Mouse (Mus musculus) v-Abl transformed pro-B cells (cell line): Measurements from ENCODE around the gene Defb45.

Experiments
- in situ Hi-C, 2 experiments: fragments of 400-800 bp; cut with MboI; formaldehyde crosslinking; loops; one replicate each; pipeline ENCODE4 v1.15.1; 2025; ENCODE audit not compliant: unreplicated experiment in 2 of 2

Gene Defb45

DNA sequence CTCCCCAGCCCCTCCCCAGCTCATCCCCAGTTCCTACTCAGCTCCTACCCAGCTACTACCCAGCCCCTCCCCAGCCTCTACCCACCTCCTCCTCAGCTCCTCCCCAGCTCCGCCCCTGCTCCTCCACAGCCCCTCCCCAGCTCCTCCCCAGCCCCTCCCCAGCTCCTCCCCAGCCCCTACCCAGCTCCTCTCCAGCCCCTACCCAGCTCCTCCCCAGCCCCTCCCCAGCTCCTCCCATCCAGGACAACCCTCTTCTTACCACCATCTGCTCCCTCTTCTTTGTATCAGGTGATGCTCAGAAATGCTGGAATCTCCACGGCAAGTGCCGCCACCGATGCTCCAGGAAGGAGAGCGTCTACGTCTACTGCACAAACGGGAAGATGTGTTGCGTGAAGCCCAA is 13.0 kb upstream of the Defb45 start:
- in situ Hi-C loops = loop anchor here (10.0 kb wide), 2 partner anchors 83 to 323 kb away; partner anchors contain the start of gene Foxs1 (in 2 of the 2)

DNA sequence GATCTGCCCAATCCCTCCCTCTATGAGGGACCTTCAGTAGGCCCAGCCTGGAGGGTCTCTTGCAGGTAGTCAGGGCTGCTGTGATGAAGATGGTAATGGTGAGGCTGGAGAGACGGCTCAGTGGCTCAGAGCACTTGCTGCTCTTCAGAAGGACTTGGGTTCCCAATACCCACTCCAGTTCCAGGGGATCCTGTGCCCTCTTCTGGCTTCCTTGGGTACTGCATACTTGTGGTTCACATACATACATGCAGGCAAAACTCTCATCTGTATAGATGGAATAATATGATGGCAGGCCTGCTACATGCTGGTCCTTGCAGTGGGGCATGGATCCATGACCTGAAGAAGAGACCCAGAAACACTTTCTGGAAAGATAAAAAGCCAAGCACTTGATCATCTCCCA is 9.5 kb upstream of the Defb45 start:
- in situ Hi-C loops = no loop called here

DNA sequence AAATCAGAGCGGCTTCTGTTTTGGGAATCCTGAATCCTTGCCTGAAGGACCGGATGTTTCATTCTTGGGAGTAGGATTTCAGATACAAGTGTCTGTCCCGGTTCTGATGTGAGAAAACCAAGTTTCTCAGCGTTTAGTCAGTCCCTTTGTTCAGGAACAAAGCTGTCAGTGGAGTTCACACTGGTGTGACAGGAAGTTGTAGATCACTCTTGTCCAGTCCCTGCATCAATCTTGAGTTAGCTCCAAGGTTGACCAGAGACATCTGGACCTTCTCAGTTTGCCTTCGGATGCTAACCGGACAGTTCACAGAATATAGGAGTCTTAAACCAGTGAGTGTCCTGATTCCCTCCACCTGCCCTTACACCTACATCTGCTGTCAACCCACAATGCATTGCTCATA is 8.5 kb upstream of the Defb45 start:
- in situ Hi-C loops = no loop called here

DNA sequence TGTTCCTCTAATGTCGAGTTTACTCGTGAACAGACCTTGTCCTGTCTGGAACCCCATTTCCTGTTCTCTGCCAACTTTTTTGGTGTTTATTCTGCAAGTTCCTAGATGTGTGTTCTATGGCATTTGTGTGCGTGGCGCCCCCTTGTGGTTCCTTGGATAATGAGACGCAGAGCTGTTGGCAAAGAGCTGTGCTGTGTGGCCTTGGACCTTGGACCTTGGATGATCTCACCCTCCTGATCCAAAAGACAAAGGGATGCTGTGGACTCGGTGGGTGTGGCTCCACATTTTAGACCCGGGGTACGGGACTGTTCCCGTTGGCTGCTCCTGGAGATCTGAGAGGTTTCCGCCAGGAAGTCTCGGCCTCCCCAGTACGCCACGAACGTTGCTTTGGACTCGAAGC is 4.9 kb upstream of the Defb45 start, which contains the start of gene Defb36:
Gene Defb36 (plus strand): TSS at position 271 of the 400 bp plus-strand sequence.
- in situ Hi-C loops = no loop called here

DNA sequence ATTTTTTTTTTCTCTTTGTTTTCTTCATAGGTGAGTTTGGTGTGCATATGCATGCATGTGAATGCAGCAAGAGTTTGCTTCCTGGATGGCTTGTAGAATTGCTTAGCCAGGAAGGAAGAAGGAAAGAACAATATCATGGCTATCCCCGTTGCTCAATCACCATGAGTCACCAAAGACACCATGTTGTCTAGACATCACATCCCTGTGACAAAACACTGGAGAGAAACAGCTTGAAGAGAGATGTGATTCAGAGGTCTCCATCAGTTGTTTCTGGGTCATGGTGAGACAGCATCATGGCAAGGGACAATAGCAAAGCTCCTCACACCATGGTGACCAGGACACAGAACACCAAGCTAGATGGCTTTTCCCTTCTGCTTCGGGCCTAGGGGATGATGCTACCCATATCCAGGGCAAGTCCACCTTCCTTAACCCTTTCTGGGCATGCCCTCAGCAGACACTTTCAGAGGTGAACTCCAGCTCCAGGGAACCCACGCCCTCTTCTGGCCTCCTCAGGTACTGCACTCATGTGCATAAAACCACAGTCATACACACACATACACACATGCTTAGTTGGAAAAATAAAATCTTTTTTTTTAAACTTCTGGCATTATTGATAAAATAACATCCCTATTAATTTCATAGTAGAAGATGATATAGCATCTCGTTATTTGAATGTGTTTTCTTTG is 2.2 kb upstream of the Defb45 start:
- in situ Hi-C loops = no loop called here

DNA sequence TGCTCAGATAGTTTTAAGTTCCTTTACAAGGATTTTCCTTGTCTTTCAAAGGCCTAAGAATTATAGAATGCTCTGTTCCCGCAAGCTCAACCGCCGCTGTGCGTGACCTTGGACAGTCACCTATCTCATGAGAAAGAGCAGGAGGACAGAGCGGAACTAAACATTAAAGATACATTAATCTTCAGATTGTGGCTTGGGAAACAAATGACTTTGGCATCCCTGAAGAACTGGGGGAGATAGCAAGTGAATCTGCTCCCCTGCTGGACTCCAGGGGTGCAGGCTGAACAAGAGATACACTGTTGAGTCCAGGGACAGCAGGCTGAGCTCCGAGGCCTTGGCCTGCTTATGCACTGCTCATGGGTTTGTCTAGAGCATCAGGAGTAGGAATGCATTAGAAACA is 877 bp upstream of the Defb45 start:
- in situ Hi-C loops = no loop called here

DNA sequence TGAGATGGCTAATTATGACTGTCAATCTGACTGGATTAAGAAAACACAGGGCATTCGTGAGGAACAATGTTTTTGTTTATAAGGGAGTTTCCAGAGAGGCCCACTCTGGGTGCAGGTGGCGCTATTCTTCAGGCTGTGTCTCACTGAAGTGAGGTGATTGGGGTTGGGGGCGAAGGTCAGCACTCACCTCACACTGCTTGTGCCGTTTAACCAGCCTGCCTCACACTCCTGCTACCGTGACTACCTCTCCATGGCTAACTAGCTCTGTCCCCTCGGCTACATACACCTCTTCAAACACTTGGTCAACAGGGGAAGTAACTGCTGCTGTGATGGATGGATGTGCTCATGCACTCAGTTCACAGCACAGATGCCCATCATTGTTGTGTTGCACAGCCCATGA is 10.2 kb downstream of the Defb45 start:
- in situ Hi-C loops = no loop called here

DNA sequence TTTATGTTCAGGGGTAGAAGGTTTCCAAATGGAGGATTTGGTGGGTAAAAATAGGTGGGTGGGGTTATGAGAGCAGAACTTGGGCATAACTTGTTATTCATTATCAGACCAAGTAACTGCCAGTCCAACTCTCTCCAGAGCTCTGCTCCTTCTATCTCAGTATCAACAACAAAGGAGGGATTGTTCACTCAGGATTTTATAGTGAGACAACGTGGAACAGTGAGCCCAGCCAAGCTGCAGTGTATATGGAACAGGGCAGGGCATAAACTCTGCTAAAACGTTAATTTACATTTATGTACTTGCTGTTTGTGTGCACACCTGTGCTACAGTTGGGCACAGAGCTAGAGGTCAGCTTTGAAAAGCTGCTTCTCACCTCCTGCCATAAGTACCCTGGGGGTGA is 10.7 kb downstream of the Defb45 start:
- in situ Hi-C loops = no loop called here

DNA sequence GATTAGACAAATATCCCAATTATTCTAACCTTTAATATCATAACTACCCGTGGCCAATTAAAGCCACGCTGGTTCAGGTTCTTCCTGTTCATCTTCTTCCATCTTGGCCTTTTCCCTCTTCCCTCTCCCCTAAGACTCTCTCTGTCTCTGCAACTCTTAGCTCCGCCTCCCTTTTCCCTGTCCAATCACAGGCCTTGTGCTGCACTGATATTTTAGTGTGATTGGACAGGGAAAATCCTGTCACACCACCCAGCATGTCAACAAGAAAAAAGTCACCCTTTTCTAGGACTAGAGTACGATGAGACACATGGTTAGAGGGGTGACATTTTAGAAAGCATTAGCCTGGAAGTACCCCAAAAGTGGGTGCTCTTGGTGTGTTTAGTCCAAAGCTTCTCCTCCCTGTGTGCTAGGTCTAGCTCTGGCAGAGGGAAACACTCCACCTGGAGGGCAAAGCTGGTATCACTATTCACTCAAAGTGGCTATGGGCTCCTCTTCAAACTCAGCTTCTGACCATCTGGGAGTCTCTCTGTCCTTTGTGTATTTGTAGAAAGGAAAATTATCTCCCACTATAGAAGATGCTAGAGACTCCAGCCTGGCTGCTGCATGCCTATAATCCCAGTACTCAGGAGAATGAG is 12.2 kb downstream of the Defb45 start:
- in situ Hi-C loops = no loop called here

DNA sequence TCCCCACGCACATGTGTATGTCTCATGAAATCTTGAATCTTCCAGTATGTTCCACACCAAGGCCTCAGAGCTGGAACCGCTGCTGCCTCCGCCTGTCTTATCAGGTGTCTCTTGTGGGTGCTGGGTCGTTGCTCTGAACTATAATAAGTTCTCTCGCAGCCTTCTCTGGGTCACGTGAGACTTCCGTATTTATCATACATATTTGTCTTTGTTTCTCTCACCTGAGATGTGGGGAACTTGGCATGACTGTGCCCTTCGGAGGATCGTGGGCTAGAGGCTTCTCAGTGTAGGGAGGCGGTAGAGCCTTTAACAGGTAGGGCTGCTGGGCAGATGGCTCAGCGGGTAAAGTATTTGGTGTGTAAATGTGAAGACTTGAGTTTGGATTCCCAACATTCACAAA is 18.6 kb downstream of the Defb45 start:
- in situ Hi-C loops = no loop called here

DNA sequence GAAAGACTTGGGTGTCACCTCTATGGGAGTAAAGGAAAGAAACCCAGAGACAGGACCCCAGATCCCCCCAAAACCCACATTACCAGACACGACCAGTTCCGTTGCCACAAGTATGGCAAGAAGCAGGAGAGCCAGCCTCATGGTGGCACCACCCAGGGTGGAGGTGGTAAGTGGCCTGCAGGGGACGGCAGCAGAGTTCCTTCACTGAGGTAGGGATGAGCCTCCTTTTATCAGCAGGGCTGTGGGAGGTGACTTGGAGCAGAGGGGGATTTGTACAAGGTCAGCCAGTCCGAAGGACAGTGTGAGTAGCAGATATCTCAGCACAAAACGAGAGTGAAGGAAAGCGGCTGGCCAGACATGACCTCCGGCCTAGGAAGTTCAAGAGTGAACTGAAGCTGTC is 19.1 kb downstream of the Defb45 start, which contains the start of gene Defb19:
Gene Defb19 (minus strand): TSS at position 206 of the 400 bp plus-strand sequence.
- in situ Hi-C loops = no loop called here

DNA sequence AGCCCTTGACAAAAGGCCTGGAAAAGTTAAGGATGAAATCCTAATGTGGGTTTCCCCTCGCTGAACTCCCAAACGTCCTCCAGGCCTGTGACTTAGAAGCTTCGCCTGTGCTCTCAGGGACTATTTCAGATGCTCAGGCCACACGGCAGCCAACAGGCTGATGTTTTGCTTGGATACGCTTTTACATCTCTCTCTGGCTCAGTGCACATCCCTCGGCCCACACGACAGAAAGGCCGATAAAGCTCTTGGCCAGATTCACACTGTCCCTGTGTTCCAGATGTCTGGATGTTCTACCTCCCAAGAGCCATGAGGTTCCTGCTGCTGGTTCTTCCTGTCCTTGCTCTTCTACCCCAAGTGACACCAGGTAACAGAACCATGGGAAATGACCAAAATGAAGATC is 25.7 kb downstream of the Defb45 start:
- in situ Hi-C loops = no loop called here

DNA sequence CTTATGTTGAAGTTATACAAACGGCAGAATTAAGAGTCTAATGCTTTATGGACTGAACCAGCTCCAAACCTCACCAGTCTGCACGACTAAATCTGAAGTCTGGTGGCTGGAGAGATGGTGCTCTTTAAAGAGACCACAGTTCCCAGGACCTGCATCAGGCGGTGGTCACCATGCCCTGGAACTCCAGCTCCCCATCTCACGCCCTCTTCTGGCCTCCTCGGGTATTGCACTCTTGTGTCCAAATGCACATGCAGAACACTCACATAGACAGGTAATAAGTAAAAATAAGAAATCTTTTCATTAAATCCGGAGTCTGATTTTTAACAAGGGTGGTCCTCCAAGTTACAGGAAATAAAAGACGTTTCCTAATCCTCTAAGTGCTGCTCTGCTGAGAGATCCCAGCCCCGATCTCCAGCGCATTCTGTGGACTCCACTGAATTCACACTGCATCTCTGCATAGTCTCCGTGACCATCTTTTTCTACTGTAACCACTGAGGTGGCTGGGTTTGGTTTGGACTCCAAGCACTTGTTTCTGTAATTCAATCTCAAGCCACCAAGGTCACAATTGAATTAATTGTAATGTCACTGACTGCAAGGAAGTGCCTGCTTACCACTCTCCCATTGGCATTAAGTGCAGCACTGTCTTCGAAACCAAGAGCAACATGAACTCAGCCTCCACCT is 26.9 kb downstream of the Defb45 start, which contains the start of gene Defb21:
Gene Defb21 (plus strand): TSS at position 631 of the 681 bp plus-strand sequence.
- in situ Hi-C loops = no loop called here

DNA sequence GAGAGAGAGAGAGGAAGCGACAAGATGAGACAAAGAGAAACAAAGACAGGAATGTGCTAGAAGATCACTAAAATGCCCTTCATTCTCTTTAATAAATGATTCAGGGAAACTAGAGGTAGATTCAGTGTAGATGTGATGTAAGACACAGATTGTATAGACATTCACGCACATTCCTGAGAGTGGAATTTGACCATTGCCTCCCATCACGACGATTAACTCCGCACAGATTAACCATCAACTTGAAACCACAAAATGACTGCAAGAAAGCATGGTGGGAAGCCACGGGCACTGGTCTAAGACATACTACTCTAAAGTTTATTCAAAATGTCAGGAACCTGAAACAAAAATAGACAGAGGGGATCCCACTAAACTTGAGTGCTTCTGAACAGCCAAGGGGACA is 28.9 kb downstream of the Defb45 start:
- in situ Hi-C loops = no loop called here

DNA sequence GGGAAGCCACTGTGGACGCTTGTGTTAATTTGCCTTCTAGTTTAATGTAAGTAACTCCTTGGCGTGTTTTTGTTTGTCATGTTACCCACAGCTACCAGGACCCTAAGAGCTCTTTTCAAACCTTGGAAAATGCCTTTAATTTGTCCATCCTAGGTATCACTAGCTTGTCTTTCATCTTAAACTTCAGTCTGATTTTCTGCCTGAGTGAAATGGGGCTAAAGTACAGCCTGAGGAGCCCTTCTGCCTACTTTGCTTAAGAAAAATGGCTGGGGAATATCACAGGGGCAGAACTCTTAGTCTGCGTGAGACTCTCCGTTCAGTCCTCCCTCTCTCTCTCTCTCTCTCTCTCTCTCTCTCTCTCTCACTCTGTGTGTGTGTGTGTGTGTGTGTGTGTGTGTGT is 29.3 kb downstream of the Defb45 start:
- in situ Hi-C loops = no loop called here

DNA sequence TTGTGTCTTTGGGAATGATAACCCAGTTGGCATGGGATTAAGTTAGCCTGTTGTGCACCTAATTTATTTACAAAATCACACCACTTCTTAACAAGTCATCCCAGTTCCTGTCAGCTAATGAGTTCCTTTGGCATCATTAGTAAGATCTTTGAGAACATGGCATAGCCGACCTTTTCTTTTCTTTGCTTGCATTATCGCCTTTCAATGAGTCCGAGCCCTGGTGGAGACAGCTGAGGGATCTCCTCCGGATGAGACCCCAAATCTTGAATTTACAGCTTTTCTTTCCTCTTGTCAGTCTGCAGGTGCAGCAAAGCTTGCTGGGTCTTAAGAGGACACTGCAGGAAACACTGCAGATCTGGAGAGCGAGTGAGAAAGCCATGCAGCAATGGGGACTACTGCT is 30.2 kb downstream of the Defb45 start, which contains the start of gene Gm17416:
Gene Gm17416 (plus strand): TSS at position 301 of the 400 bp plus-strand sequence.
- in situ Hi-C loops = no loop called here

DNA sequence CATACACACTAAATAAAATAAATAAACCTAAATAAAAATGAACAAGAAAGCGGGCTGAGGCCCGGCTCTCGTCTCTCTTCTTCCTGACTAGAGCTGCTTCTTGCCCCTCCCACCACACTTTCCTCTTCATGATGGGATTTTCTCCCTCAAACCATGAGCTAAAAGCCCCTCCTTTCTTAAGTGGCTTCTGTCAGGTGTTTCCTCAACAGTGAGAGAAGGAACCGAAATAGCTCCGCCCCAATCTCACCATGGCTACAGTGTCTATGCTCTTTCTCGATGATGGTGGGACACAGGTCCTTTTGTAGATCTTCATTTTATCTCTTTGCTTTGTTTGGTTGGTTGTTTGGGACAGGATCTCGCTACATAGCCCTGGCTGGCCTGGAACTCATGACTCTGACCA is 42.5 kb downstream of the Defb45 start:
- in situ Hi-C loops = no loop called here

DNA sequence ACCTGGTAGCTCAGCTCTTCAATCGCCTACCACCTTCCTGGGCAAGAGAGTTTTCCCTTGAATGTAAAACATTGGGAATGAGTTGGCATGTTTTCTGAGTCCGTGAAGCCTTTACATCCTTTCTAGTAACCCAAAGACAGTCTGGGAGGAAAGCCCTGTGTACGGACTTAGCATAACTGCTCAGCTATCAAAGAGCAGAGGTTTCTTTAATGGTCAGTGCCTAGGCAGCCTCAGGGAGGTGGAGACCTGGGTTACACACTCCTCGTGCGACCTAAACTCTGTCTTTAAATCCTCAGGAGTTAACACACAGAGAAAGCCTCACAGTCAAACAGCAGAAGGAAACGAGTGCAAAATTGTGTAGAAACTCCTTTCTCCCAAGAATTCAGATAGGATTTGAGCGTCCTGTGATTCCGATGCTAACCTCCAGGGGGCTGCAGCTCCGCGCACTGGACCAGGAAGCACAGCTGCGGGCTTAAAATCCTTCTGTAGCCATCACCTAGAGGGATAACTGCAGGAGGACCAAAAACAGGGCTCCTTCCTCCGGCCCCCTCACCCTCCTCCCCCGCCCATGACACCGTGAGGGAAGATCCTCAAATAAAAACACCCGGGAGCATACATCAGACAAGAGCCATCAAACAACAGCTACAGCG is 45.3 kb downstream of the Defb45 start:
- in situ Hi-C loops = no loop called here

DNA sequence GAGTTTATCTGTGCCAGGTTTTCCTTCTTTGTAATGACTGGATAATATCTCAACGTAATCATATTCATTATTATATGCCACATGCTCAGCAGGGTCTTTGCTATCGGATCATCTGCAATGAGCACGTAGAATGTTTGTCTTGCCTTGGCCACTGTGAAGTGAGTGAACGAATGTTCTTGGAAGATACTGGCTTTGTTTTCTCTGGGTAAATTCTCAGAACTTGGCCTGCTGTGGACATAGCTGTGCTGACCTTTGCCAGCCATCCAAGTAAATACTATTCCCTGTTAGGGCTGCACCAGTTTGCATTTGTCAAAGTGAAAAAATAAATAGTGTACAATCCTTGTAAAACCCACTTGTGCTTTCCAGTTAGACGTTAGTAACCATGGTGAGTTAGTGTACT is 51.1 kb downstream of the Defb45 start:
- in situ Hi-C loops = no loop called here

DNA sequence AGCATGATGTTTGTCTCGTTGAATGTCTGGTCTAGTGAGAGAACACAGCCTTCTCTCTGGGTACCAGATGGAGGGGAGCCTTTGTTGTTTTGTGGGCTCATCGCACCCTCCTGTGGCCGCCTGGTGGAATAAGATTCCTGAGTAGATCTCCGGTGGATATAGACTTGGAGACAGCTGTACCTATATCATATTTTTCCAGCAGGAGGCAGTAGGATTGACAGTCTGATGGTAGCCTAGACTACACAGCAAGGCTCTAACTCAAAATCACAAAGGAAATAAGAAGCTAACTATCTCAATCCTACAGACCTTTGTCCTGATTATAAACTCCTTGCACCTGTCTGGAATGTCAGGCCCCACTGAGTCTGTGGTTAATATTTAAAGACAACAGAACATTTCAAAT is 54.5 kb downstream of the Defb45 start:
- in situ Hi-C loops = no loop called here

DNA sequence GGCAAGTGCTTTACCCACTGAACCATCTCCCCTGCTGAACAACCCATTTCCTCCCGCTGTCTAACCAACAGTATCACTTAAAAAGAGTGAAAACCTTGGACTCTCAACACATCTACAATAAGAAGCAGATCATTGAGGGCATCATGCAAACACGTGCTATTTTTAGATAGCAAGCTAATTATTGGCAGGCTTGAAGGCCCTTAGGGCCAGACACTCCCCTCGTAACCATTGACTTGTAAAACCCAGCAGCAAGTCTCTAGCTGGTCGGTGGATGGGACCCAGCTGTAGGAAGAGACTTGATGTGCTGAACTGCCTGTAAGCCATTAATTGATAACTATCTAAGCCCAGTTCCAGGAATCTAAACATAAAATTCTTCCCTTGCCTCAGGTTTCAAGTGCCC is 55.7 kb downstream of the Defb45 start:
- in situ Hi-C loops = no loop called here
